Mouse (Mus musculus) right cerebral cortex, postnatal 14 days (tissue): ENCODE measurements around the gene Gm47995.
"Not testable (repeated sequence)": the region's sequence is repeated elsewhere in the genome, so short reads cannot be mapped to it uniquely, and the experiment has no call there.

Source experiments
- DNase-seq: peaks from one replicate; pipeline ENCODE4 v3.0.0; 2022

Gm47995 gene

DNA sequence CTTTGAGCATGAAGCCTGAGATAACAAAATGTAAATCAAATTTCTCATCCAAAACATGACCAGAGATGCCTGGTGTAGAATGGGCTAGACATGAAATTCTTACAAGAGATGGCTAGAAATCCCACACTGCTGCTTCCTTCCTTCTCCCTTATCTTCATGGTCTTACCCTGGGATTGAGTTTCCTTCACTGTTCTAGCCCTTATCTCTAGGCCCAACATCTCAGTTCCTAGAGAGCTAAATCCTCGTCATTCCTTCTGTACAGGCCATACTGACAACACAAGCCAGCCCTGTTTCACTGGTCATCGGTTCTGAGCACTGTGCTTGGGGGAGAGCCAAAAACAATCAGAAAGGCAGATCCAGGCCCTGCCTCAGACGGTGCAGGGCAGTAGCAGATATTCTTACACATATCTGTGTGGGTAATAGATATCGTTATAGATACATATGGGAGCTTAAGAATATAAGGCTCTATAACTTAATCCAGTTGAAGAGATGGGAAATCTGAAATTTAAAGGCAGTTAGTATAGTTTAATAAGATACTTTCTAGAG is 11.3 kb upstream of the Gm47995 start:
- DNase-seq: not testable (repeated sequence)

DNA sequence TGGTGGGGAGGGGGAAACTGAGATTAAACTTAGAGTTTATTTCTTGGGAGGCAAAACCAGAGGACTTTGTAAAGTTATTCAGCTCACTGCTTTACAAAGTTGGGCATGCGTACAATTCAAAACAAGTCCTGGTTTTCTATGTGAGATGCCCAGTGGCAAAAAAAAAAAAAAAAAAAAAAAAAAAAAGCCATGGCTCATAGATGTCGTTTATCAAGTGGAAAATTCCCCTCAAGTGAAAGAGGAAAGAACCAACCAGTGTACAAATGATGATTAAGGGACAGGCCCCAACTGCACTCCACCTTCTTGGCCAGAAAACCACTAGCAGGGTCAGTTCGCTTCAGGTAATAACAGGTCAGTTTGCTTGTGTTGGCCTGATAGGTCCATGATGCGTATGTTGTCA is 9.8 kb upstream of the Gm47995 start:
- no peak for DNase-seq

- not testable (repeated sequence) for DNase-seq
Observed at GRCm38 (mm10) chr1:151192075-151192474, 6.2 kb upstream of the Gm47995 start, which contains the start of gene Gm8947. TSS of gene Gm8947 (plus strand) at chr1:151192376.

DNA sequence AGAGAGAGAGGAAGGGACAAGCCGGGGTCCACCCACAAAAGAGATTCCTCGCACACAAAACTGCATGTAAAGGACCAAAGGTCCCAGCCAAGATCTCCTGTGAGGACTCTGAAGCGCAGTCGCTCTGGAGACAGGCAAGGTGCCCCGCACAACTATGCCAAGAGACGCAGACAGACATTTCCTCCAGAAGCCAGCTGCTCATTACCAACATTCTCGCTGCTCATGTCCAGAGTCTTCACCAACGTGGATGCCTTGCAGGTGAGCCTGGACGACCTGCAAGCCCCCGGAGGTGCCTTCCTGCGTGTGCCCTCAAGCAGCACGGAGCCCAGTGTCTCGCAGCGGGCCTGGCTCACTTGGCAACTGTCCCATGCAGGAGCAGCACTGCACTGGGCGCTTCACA is 5.5 kb upstream of the Gm47995 start:
- not testable (repeated sequence) for DNase-seq

DNA sequence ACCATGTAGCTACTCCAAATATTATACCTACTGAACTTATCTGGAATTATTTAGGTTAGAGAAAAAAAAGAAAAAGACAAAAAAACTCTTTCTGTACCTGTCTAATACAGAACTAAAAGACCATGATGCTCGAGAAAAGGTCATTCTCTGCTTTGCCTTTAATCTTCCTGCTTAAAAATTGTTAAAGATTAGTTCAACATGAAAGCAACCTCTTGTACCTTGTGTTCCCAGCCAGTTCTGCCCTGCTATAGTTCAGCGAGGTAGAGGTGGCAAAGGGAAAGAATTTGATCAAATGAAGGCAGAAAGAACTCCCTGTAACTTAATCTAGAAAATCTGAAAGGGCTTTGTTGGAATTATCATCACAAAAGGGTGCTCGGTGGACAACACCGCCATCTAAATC is 2.3 kb upstream of the Gm47995 start:
- not testable (repeated sequence) for DNase-seq

DNA sequence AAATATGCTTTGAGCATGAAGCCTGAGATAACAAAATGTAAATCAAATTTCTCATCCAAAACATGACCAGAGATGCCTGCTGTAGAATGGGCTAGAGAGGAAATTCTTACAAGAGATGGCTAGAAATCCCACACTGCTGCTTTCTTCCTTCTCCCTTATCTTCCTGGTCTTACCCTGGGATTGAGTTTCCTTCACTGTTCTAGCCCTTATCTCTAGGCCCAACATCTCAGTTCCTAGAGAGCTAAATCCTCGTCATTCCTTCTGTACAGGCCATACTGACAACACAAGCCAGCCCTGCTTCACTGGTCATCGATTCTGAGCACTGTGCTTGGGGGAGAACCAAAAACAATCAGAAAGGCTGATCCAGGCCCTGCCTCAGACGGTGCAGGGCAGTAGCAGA is 1.6 kb upstream of the Gm47995 start:
- not testable (repeated sequence) for DNase-seq

DNA sequence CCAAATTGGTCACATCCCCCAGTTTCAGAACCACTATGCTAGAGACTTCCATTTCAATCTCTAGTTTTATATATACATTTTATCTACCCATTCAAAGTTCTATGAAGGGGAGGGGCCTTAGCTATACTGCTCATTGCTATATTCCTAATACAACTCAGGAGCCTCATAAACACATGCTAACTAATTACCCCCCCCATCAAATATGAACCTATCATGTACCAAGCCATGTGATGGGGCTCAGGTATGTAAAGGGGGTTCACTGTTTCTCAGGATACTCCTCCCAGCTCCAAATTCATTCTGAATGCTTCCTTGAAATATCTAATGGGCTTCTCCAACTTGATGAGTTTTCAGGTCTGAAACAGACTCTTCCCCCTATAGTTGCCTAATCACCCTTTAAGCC is 2.4 kb downstream of the Gm47995 start:
- not testable (repeated sequence) for DNase-seq

DNA sequence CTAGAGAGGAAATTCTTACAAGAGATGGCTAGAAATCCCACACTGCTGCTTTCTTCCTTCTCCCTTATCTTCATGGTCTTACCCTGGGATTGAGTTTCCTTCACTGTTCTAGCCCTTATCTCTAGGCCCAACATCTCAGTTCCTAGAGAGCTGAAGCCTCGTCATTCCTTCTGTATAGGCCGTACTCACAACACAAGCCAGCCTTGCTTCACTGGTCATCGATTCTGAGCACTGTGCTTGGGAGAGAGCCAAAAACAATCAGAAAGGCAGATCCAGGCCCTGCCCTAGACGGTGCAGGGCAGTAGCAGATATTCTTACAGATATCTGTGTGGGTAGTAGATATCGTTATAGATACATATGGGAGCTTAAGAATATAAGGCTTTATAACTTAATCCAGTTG is 4.5 kb downstream of the Gm47995 start:
- not testable (repeated sequence) for DNase-seq

GRCm38 (mm10) chr1:151203818-151204217 is 5.6 kb downstream of the Gm47995 start, which contains the start of gene 3110040M04Rik:
TSS of gene 3110040M04Rik (plus strand) at chr1:151204121.
- DNase-seq: not testable (repeated sequence)

DNA sequence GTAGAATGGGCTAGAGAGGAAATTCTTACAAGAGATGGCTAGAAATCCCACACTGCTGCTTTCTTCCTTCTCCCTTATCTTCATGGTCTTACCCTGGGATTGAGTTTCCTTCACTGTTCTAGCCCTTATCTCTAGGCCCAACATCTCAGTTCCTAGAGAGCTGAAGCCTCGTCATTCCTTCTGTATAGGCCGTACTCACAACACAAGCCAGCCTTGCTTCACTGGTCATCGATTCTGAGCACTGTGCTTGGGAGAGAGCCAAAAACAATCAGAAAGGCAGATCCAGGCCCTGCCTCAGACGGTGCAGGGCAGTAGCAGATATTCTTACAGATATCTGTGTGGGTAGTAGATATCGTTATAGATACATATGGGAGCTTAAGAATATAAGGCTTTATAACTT is 10.2 kb downstream of the Gm47995 start:
- DNase-seq: not testable (repeated sequence)

GRCm38 (mm10) chr1:151208944-151209343 is 10.7 kb downstream of the Gm47995 start:
- DNase-seq: not testable (repeated sequence)

DNA sequence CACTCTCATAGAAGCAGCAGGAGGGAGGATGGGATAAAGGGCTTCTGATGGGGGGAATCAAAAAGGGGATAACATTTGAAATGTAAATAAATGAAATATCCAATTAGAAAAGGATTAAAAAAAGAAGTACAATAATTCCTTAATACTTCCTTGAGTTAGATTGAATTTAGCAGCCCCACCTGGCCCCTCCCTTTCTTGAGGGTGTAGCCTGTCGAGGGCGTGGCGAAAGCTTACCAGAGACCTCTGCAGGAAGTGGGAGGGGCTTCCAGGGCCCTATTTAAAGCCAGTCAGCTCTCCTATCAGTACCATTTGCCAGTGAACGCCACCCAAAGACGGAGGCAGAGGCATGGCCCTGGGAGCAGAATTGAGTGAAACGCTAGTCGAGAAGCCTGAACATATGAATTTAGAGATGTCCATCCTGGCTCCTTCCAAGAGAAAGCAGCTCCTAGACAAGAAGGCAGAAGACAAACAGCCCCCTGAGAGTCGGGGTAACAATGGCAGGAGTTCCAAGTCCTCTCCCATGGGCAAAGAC is 11.6 kb downstream of the Gm47995 start, which contains the start of gene Gm47996:
Gene Gm47996 (plus strand): TSS at position 308 of the 532 bp plus-strand sequence.
- not testable (repeated sequence) for DNase-seq

- DNase-seq: not testable (repeated sequence)
Observed at GRCm38 (mm10) chr1:151211666-151212065, 13.4 kb downstream of the Gm47995 start.

DNA sequence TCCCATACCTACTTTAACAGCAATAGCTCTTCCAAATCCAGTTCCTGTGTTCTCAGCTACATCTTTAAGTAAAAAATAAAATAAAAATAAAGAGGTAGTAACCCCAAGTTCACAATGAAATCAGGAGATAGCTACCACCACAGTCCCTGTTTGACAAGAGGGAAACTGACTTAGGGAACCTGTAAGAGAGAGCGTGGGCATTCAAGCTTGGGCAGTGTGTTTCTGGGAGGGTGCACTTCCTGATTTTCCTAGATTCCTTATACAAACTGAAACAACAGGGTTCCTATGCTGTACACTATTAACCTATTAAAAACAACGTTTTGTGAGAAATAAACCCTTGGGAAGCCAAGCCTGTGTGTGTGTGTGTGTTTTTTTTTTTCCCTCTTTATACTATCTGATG is 16.6 kb downstream of the Gm47995 start:
- DNase-seq: no peak

DNA sequence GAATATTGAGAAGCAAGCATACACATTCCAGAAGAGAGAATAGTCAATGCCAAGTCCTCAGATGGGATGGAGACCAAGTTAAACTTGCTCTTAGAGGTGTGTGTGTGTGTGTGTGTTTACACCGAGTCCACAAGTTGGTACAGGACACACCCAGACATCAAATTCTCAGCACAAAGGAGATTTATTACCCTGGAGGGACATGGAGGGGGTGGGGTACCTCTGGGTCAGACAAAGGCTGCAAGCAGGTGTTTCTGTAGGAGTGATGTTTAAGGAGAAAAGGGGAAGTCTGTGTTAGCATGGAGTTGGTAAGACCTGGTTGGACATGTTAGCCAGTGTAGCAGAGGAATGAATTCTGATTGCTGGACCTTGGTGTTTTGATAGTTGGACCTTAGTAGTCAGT is 17.7 kb downstream of the Gm47995 start:
- no peak for DNase-seq

DNA sequence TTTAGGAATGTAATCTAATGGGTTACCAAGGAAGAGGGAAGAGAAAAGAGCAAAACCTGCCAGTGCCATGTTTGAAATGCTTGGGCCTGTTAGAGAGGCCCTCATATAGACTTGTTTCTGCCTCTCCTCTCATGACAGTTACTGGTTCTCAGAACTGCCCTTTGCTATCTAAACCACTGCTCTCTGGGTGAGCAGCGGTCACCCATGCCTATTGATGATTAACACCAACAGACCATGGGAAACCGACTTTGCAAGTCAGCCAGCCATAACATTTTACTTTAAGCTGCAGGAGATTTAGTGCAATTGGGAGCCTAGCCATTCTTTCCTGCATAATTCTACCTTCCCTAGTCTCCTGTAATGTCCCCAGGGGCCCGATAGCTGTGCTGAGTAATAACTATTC is 18.2 kb downstream of the Gm47995 start:
- no peak for DNase-seq

DNA sequence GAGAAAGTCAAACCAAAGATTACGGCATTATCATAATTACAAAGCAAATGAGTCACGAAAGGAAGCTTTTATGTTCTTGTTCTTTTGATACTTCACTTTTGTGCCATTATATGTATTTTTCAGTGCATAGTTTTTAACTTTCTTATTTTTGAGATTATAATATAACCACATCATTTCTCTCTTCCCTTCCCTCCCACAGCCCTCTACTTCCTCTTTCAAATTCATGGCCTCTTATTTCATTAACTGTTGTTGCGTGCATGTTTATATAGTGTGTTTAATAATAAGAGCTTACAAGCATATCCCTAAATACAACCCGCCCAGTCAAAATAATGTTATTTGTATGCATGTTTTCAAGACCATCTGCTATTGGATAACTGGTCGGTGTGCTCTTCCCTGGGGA is 20.8 kb downstream of the Gm47995 start:
- no peak for DNase-seq

DNA sequence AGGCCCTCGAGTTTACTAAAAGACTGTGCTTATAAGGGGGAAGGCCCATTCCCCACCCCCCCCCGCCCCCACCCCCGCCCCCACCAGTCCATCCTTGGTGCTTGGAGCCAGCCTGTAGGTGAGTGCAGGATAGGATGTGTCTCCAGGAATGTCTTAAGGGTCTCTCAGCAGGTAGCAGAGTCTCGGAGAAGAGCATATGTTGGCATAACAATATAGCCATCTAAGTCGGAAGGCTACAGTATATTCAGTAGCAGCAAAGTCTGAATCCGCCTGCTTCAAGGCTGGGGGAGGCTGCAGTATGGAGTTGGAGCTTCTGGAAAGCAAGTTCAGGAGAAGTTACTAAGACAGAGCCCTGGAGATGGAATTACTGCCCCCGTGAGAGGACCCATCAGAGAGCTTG is 21.9 kb downstream of the Gm47995 start:
- DNase-seq: no peak

DNA sequence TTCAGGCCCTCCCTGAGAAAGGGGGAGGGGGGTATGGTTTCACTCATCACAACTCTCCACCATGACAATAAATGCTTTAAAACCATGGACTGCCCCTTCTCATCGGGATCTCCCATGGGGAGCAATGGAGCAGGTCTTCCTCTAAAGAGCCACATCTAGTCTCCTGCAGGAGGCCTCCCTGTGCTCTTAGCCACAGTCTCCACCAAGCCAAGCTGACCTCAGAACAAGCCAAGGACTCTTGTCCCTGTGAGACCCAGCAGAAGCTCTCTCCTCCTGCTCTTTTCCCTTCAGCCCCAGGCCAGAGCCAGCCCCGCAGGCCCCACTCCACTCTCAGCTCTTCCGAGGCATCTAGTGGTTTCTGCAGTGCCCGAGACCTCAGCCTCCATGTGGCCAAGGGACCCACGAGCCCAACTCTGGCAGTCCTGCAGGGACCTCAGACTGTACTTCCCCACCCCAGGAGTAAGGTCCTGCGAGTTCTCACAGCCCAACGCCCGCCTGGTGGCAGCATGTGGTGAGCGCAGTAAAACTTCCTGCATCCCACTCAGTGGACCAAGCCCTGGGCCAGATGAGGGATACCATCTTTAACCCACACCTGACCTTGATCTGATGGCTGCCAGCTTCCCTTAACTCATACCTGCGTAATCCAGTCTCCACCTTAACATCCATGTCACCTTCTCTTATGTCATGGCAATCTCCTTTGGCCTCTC is 24.5 kb downstream of the Gm47995 start:
- no peak for DNase-seq

GRCm38 (mm10) chr1:151223377-151223776 is 25.1 kb downstream of the Gm47995 start:
- DNase-seq: no peak

GRCm38 (mm10) chr1:151224536-151224935 is 26.3 kb downstream of the Gm47995 start:
- no peak for DNase-seq

GRCm38 (mm10) chr1:151227506-151227905 is 29.3 kb downstream of the Gm47995 start:
- DNase-seq: no peak

DNA sequence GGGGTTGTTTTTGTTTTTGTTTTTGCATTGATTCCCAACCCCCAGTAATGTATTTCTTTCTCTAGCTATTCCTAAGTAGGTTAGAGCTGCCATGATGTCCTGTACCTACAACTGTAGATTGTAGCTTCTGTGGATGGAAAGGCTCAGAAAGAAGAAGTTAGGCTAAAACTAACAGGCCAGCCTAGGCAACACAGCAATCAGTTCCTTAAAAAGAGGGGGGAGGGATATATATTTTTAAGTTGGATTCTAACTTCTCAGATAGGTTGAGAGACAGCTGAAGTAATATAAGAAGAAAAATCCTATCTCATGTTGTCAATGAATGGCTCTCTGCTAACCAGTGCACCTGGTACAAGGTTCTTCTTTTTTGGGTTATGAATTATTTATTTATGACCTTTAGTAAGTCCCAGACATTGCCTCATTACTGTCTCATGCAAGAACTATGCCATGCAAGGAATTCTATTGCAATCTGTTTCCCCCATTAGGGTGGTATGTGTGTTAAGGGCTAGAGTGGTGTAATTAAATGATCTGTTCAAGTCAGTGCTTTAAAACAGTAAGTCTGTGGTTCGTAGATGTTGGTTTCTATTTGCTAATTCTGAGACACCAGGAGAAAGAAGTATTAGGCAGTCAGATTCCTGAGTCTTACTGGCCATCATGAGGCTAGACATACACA is 30.2 kb downstream of the Gm47995 start:
- DNase-seq: no peak

- no peak for DNase-seq
Observed at GRCm38 (mm10) chr1:151232346-151232745, 34.1 kb downstream of the Gm47995 start.
